Mouse (Mus musculus) megakaryocyte, embryonic 14.5 days (primary cell): ENCODE measurements at regions not wholly inside any gene's neighbourhood (a gene's known extent, or its start where the extent isn't known, plus 50 kb on each side); places are given as distances from the start of the nearest gene placed in this dataset.

Experiments used
- FLI1 ChIP-seq: IDR thresholded peaks from 2 replicates; pipeline ENCODE4 v1.6.1; 2012; ENCODE audit warnings: low read length, inconsistent platforms, mixed read lengths
- GATA1 ChIP-seq: IDR thresholded peaks from 3 replicates; pipeline ENCODE4 v1.6.1; 2012; ENCODE audit warnings: mixed read lengths, low read length, inconsistent platforms, borderline replicate concordance

GRCm38 (mm10) chr8:12032386-12032785 is 192.1 kb downstream of the Tex29 start:
- TF ChIP-seq GATA1 (no peak), FLI1 (no peak)
